Mouse (Mus musculus) forebrain, postnatal 0 days (tissue): ENCODE data around the gene Ksr2. TPM values are rescaled to one million over a fixed set of nuclear protein-coding genes. Genes with fewer than 3 reads are reported as not detected.
"Not testable (repeated sequence)": the region's sequence is repeated elsewhere in the genome, so short reads cannot be mapped to it uniquely, and the experiment has no call there.

Experiments
- ATAC-seq: fragments of 200-750 bp; cut with Nextera tagmentation; 2 replicates; pipeline ENCODE4 v1.8.0; 2017; ENCODE audit warnings: mild to moderate bottlenecking, moderate library complexity
- DNase-seq: peaks from one replicate; pipeline ENCODE4 v3.0.0-alpha.2; 2015
- H3K27ac ChIP-seq: fragments of 300-500 bp; sonication (generic); 2 replicates; pipeline ENCODE4 v1.5.1; 2014; ENCODE audit warnings: low read depth, mild to moderate bottlenecking, antibody characterized with exemption, low read length, moderate library complexity, mixed read lengths
- H3K27me3 ChIP-seq: fragments of 300-500 bp; sonication (generic); 2 replicates; pipeline ENCODE4 v1.6.1; 2014; ENCODE audit warnings: mild to moderate bottlenecking, low read length, mixed read lengths; ENCODE audit not compliant: insufficient read depth
- H3K36me3 ChIP-seq: fragments of 300-500 bp; sonication (generic); 2 replicates; pipeline ENCODE4 v1.6.1; 2014; ENCODE audit warnings: mild to moderate bottlenecking, moderate library complexity; ENCODE audit not compliant: insufficient read depth
- H3K4me1 ChIP-seq: fragments of 300-500 bp; sonication (generic); 2 replicates; pipeline ENCODE4 v1.6.1; 2014; ENCODE audit warnings: antibody characterized with exemption; ENCODE audit not compliant: insufficient read depth
- H3K4me2 ChIP-seq: fragments of 300-500 bp; sonication (generic); 2 replicates; pipeline ENCODE4 v1.6.1; 2014; ENCODE audit warnings: low read depth, mild to moderate bottlenecking, moderate library complexity
- H3K4me3 ChIP-seq: fragments of 300-500 bp; sonication (generic); 2 replicates; pipeline ENCODE4 v1.5.1; 2014; ENCODE audit warnings: low read depth, low read length, mixed read lengths
- H3K9ac ChIP-seq: fragments of 300-500 bp; sonication (generic); 2 replicates; pipeline ENCODE4 v1.6.1; 2014; ENCODE audit warnings: mild to moderate bottlenecking
- H3K9me3 ChIP-seq: fragments of 300-500 bp; sonication (generic); 2 replicates; pipeline ENCODE4 v1.6.1; 2016; ENCODE audit warnings: low read length
- CTCF ChIP-seq: sonication (generic); IDR thresholded peaks from 2 replicates; pipeline ENCODE4 v1.5.1; 2016; ENCODE audit warnings: antibody characterized with exemption, control low read depth, low read depth
- WGBS: fragments of 180-500 bp; shearing (Covaris S2); extraction: QIAGEN DNeasy Blood & Tissue Kit; methylation state at CpG from one replicate; pipeline ENCODE4 v1.1.7; 2014; 5-methylcytosine and 5-hydroxymethylcytosine counted together
- polyA plus RNA-seq: library from polyadenylated mRNA; unstranded; fragments of >200 nt; fragmentation: Nextera tagmentation; extraction: Ambion mirVana; gene quantifications from 2 replicates; pipeline ENCODE4 v1.2.1, GENCODE M21; 2015
- total RNA-seq: library from RNA; depleted of rRNA; stranded (reverse); fragments of >200 nt; gene quantifications from 2 replicates; pipeline ENCODE4 v1.2.3, GENCODE M21; 2014

Ksr2 gene
- total and polyA plus RNA-seq, 2 experiments from 2014 or later, result 5.4 to 9.2 TPM

GRCm38 (mm10) chr5:117374372-117375049 lies 39.3 kb upstream of the Ksr2 start:
- H3K9ac ChIP-seq, result no peak overlapping the region
- H3K4me3 ChIP-seq, result no peak overlapping the region
- H3K9me3 ChIP-seq, result no peaks in the 10 kb centered on the region
- no peak overlapping the region for H3K27ac ChIP-seq
- no peak overlapping the region for H3K4me2 ChIP-seq
- H3K27me3 ChIP-seq, result no peaks in the 10 kb centered on the region
- H3K36me3 ChIP-seq, result peaks cover 91% of the 10 kb centered on the region
- 84% methylated on average over 7 of the region's 7 CpGs for WGBS
- DNase-seq (no peak), ATAC-seq (no peak)
- TF ChIP-seq CTCF, result no peak
- no peaks in the 10 kb centered on the region for H3K4me1 ChIP-seq

- no peak for DNase-seq
- no peak overlapping the region for H3K4me3 ChIP-seq
- peaks cover 90% of the 10 kb centered on the region for H3K36me3 ChIP-seq
- no peaks in the 10 kb centered on the region for H3K27me3 ChIP-seq
- H3K9me3 ChIP-seq, result no peaks in the 10 kb centered on the region
- H3K27ac ChIP-seq, result no peak overlapping the region
- ATAC-seq, result no peak
- no peak overlapping the region for H3K9ac ChIP-seq
- H3K4me2 ChIP-seq, result no peak overlapping the region
- no peaks in the 10 kb centered on the region for H3K4me1 ChIP-seq
- 78% methylated on average over 11 of the region's 11 CpGs for WGBS
- no peak for TF ChIP-seq CTCF
Observed at GRCm38 (mm10) chr5:117376331-117376761, 37.5 kb upstream of the Ksr2 start.

GRCm38 (mm10) chr5:117377731-117378130 lies 36.1 kb upstream of the Ksr2 start:
- H3K4me1 ChIP-seq, ATAC-seq, H3K4me2 ChIP-seq, H3K27me3 ChIP-seq, H3K27ac ChIP-seq, H3K9ac ChIP-seq, DNase-seq, H3K4me3 ChIP-seq, H3K9me3 ChIP-seq: not testable (repeated sequence)
- H3K36me3 ChIP-seq, result peaks cover 89% of the 10 kb centered on the region
- 95% methylated on average over 14 of the region's 14 CpGs for WGBS

GRCm38 (mm10) chr5:117380199-117380598 lies 33.6 kb upstream of the Ksr2 start:
- ATAC-seq (no peak), DNase-seq (no peak)
- no peaks in the 10 kb centered on the region for H3K4me1 ChIP-seq
- WGBS, result 82% methylated on average over 4 of the region's 4 CpGs
- H3K4me2 ChIP-seq, result no peak overlapping the region
- no peak overlapping the region for H3K27ac ChIP-seq
- no peak for TF ChIP-seq CTCF
- H3K9ac ChIP-seq, result no peak overlapping the region
- H3K4me3 ChIP-seq, result no peak overlapping the region
- H3K9me3 ChIP-seq, result no peaks in the 10 kb centered on the region
- no peaks in the 10 kb centered on the region for H3K27me3 ChIP-seq
- peaks cover 93% of the 10 kb centered on the region for H3K36me3 ChIP-seq

- Histone ChIP-seq H3K36me3 (peaks cover 84% of the 10 kb centered on the region), H3K4me1 (no peaks in the 10 kb centered on the region), H3K27ac (no peak overlapping the region), H3K9ac (no peak overlapping the region), H3K27me3 (no peaks in the 10 kb centered on the region), H3K9me3 (no peaks in the 10 kb centered on the region), H3K4me2 (no peak overlapping the region), H3K4me3 (no peak overlapping the region)
- ATAC-seq (no peak), DNase-seq (no peak)
- TF ChIP-seq CTCF, result peak; percentile 16; the same call in 1 of the 2 replicates
- 82% methylated on average over 7 of the region's 7 CpGs for WGBS
Observed at GRCm38 (mm10) chr5:117381785-117382184, 32.0 kb upstream of the Ksr2 start.

GRCm38 (mm10) chr5:117383198-117383597 lies 30.6 kb upstream of the Ksr2 start:
- H3K27me3 ChIP-seq, result no peaks in the 10 kb centered on the region
- 80% methylated on average over 12 of the region's 12 CpGs for WGBS
- H3K36me3 ChIP-seq, result peaks cover 70% of the 10 kb centered on the region
- no peak for ATAC-seq
- TF ChIP-seq CTCF, result no peak
- H3K9me3 ChIP-seq, result no peaks in the 10 kb centered on the region
- no peak overlapping the region for H3K4me3 ChIP-seq
- no peak for DNase-seq
- H3K4me1 ChIP-seq, result peaks cover 4% of the 10 kb centered on the region; the same call in 1 of the 2 replicates
- H3K4me2 ChIP-seq, result no peak overlapping the region
- no peak overlapping the region for H3K9ac ChIP-seq
- H3K27ac ChIP-seq, result no peak overlapping the region

GRCm38 (mm10) chr5:117388296-117388751 lies 25.5 kb upstream of the Ksr2 start:
- Histone ChIP-seq H3K4me2 (peak overlapping the region; percentile 85), H3K36me3 (peaks cover 24% of the 10 kb centered on the region), H3K27me3 (no peaks in the 10 kb centered on the region), H3K9me3 (no peaks in the 10 kb centered on the region), H3K9ac (peak overlapping the region; percentile 92), H3K27ac (peak overlapping the region; percentile 71), H3K4me1 (peaks cover 8% of the 10 kb centered on the region; the same call in 1 of the 2 replicates), H3K4me3 (peak overlapping the region; percentile 78)
- peak; percentile 61 for TF ChIP-seq CTCF
- 10% methylated on average over 16 of the region's 16 CpGs for WGBS
- DNase-seq, result no peak
- ATAC-seq, result peak; percentile 56
